Mouse (Mus musculus): ENCODE results near the gene Arhgef7. TPM values are rescaled to one million over a fixed set of nuclear protein-coding genes. Genes with fewer than 3 reads are reported as not detected.
A peak's percentile ranks its signal among the peaks of the same experiment; 100 is the strongest.

Gene Arhgef7
- polyA plus RNA-seq, 1 experiment from 2014 or later: 14.5 TPM

DNA sequence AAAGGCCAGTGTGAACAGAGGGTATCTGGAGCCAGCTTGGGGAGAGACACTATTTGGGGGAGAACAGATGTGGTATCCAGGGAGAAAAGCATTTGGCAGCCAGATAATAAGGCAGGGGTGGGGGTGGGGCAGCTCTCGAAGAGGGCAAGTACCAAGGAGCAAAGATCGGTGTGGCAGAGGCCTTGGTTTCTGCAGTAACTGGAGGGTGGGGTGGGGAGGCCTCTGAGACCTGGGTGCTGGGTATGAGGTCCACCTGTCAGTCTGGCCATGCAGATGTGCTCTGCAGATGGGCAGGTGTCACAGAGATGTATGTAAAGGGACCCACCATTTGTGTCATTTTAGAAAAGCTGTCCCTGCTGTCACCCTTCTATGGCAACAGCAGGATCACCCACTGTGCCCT, 18.7 kb upstream of the Arhgef7 start:
- H3K9me3 ChIP-seq (ENCODE audit: control insufficient read depth): 0 out of 2 replicates have a peak, but pooled peaks cover 1% of the 10 kb centered on the region
- H3K9ac ChIP-seq (ENCODE audit: low read depth, low read length): no peak overlapping the region
- peak; percentile 67 for ATAC-seq
- no peak overlapping the region for H3K4me3 ChIP-seq (ENCODE audit: low read depth, low read length)
- no peak for TF ChIP-seq CTCF (IDR thresholded peaks at IDR 0.05; ENCODE audit: low read depth)
- H3K36me3 ChIP-seq (ENCODE audit: control insufficient read depth, insufficient read depth): no peaks in the 10 kb centered on the region
- 31% methylated on average over 2 of the region's 2 CpGs for WGBS
- H3K27me3 ChIP-seq (replicated peaks; ENCODE audit: control insufficient read depth, insufficient read depth, low read length): no peaks in the 10 kb centered on the region
- H3K4me1 ChIP-seq (replicated peaks; ENCODE audit: control insufficient read depth, insufficient read depth, low read length): peaks cover 9% of the 10 kb centered on the region
- H3K27ac ChIP-seq (ENCODE audit: low read depth, low read length): no peak overlapping the region; the same call in 1 of the 2 replicates
- H3K4me2 ChIP-seq (replicated peaks; ENCODE audit: low read depth): 0 out of 2 replicates have a peak overlapping the region, but pooled peaks have one; percentile 3

DNA sequence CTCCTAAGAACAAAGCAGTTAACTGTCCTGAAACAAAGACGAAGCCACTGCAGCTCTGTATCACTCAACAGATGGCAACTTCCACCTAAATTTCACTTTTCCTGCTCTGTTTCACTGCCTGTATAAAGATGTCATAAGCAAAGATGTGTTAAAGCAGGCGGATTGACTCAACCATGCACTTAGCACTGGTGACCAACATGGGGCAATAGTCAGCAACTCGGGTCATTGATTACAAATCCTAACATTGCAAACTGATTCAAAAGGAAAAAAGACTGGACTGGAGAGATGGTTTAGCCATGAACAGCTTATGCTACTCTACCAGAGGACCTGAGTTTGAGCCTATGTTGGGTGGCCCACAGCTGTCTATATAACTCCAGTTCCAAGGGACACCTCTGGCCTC, 18.0 kb upstream of the Arhgef7 start:
- Histone ChIP-seq H3K36me3 (ENCODE audit: control insufficient read depth, insufficient read depth) (no peaks in the 10 kb centered on the region), H3K4me2 (replicated peaks; ENCODE audit: low read depth) (no peak overlapping the region), H3K9me3 (ENCODE audit: control insufficient read depth) (no peaks in the 10 kb centered on the region), H3K4me3 (ENCODE audit: low read depth, low read length) (no peak overlapping the region), H3K27ac (ENCODE audit: low read depth, low read length) (no peak overlapping the region), H3K4me1 (replicated peaks; ENCODE audit: control insufficient read depth, insufficient read depth, low read length) (peaks cover 9% of the 10 kb centered on the region), H3K27me3 (replicated peaks; ENCODE audit: control insufficient read depth, insufficient read depth, low read length) (no peaks in the 10 kb centered on the region), H3K9ac (ENCODE audit: low read depth, low read length) (no peak overlapping the region)
- ATAC-seq: no peak
- 0 out of 2 replicates have a peak, but pooled peaks have one; percentile 20 for TF ChIP-seq CTCF (IDR thresholded peaks at IDR 0.05; ENCODE audit: low read depth)
- 74% methylated on average over 3 of the region's 3 CpGs for WGBS

DNA sequence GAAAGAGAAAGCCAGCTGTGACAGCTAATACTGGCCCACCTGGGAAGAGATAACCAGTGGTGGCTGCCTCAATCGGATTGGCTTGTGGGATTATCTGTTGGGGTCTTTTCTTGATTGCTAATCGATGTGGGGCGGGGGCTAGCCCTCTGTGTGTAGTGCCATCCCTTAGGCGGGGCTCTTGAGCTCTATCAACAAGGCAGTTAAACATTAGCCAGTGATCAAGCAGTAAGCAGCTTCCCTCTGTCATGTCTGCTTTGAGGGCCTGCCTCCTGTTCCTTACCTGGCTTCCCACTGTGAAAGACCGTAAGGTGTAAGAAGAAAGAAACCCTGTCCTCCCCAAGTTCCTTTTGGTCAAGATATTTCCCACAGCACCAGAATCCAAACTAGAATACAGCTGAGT, 17.1 kb upstream of the Arhgef7 start:
- TF ChIP-seq CTCF (IDR thresholded peaks at IDR 0.05; ENCODE audit: low read depth): 0 out of 2 replicates have a peak, but pooled peaks have one; percentile 1
- Histone ChIP-seq H3K27ac (ENCODE audit: low read depth, low read length) (peak overlapping the region; percentile 9), H3K4me1 (replicated peaks; ENCODE audit: control insufficient read depth, insufficient read depth, low read length) (peaks cover 9% of the 10 kb centered on the region), H3K9ac (ENCODE audit: low read depth, low read length) (no peak overlapping the region), H3K9me3 (ENCODE audit: control insufficient read depth) (no peaks in the 10 kb centered on the region), H3K36me3 (ENCODE audit: control insufficient read depth, insufficient read depth) (no peaks in the 10 kb centered on the region), H3K27me3 (replicated peaks; ENCODE audit: control insufficient read depth, insufficient read depth, low read length) (no peaks in the 10 kb centered on the region), H3K4me3 (ENCODE audit: low read depth, low read length) (no peak overlapping the region), H3K4me2 (replicated peaks; ENCODE audit: low read depth) (peak overlapping the region; percentile 30)
- 33% methylated on average over 5 of the region's 5 CpGs for WGBS
- ATAC-seq: no peak; the same call in 1 of the 2 replicates

DNA sequence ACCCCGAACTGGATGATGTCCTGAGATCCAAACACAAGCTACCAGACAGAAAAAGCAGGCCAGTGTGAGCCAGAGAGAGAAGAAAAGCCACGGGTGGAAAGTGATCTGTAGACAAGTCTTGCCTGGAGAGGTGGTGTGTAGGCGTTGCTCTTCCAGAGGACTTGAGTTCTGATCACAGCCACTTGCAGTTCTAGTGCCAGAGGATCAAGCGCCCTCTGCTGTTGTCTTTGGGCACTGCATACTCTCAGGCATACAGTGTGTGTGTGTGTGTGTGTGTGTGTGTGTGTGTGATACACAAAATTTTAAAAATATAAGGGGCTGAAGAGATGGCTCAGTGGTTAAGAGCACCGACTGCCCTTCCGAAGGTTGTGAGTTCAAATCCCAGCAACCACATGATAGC, 15.3 kb upstream of the Arhgef7 start:
- 87% methylated on average over 6 of the region's 6 CpGs for WGBS

DNA sequence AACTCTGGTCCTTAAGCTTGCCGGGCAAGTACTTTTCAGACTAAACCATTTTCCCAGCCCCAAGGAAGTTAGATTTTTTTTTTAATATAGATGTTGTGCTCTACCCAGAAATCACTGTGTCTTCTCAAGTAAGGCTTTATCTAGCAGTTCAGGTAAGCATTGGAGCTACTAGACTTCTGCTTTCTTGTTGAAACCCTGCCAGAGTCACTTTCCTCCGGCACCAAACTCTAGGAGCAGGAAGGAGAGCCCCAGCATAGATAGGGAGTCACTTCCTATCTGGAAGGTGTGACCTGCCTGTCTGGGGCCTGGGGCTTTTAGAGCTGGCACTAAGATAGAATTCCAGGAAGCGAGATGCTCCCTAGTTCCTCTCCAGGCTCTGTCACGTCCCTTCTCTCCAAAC, 10.3 kb upstream of the Arhgef7 start:
- no peak for TF ChIP-seq CTCF (IDR thresholded peaks at IDR 0.05; ENCODE audit: low read depth)
- no peak overlapping the region for H3K4me2 ChIP-seq (replicated peaks; ENCODE audit: low read depth)
- H3K4me3 ChIP-seq (ENCODE audit: low read depth, low read length): no peak overlapping the region
- WGBS: 52% methylated on average over 4 of the region's 4 CpGs
- no peaks in the 10 kb centered on the region for H3K9me3 ChIP-seq (ENCODE audit: control insufficient read depth)
- H3K9ac ChIP-seq (ENCODE audit: low read depth, low read length): no peak overlapping the region
- H3K27me3 ChIP-seq (replicated peaks; ENCODE audit: control insufficient read depth, insufficient read depth, low read length): no peaks in the 10 kb centered on the region
- ATAC-seq: no peak
- no peak overlapping the region for H3K27ac ChIP-seq (ENCODE audit: low read depth, low read length)
- no peaks in the 10 kb centered on the region for H3K36me3 ChIP-seq (ENCODE audit: control insufficient read depth, insufficient read depth)
- H3K4me1 ChIP-seq (replicated peaks; ENCODE audit: control insufficient read depth, insufficient read depth, low read length): no peaks in the 10 kb centered on the region

More for the DNA sequence above, 15.3 kb upstream of the Arhgef7 start:
- H3K4me2 ChIP-seq (replicated peaks; ENCODE audit: low read depth): no peak overlapping the region
- no peak overlapping the region for H3K27ac ChIP-seq (ENCODE audit: low read depth, low read length)
- H3K36me3 ChIP-seq (ENCODE audit: control insufficient read depth, insufficient read depth): no peaks in the 10 kb centered on the region
- TF ChIP-seq CTCF (IDR thresholded peaks at IDR 0.05; ENCODE audit: low read depth): peak; percentile 69
- peaks cover 9% of the 10 kb centered on the region for H3K4me1 ChIP-seq (replicated peaks; ENCODE audit: control insufficient read depth, insufficient read depth, low read length)
- no peak overlapping the region for H3K4me3 ChIP-seq (ENCODE audit: low read depth, low read length)
- H3K9ac ChIP-seq (ENCODE audit: low read depth, low read length): no peak overlapping the region
- ATAC-seq: no peak
- no peaks in the 10 kb centered on the region for H3K27me3 ChIP-seq (replicated peaks; ENCODE audit: control insufficient read depth, insufficient read depth, low read length)
- H3K9me3 ChIP-seq (ENCODE audit: control insufficient read depth): no peaks in the 10 kb centered on the region

DNA sequence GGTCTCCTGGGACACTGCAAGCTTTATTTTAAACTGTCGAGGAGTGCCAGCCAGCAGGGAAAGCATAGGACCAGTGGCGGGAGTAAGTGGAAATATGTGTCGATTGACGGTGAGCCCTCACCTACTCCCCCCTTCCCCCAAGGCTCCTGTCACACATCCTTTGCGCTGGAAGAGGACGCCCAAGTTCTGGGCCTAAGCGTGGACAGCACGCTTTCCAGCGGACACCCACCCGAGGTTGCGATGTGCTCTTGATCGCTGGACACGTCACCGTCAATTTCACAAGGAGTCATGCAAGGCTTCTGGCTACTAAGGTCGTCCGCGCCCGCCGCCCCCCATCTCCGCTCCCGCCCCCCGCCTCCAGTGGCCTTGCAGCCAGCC, 259 bp upstream of the Arhgef7 start:
- H3K4me1 ChIP-seq (replicated peaks; ENCODE audit: control insufficient read depth, insufficient read depth, low read length): no peaks in the 10 kb centered on the region
- 4% methylated on average over 22 of the region's 22 CpGs for WGBS
- H3K4me2 ChIP-seq (replicated peaks; ENCODE audit: low read depth): peak overlapping the region; percentile 94
- H3K4me3 ChIP-seq (ENCODE audit: low read depth, low read length): peak overlapping the region; percentile 65
- ATAC-seq: no peak
- H3K36me3 ChIP-seq (ENCODE audit: control insufficient read depth, insufficient read depth): no peaks in the 10 kb centered on the region
- H3K9ac ChIP-seq (ENCODE audit: low read depth, low read length): 0 out of 2 replicates have a peak overlapping the region, but pooled peaks have one; percentile 17
- peaks cover 60% of the 10 kb centered on the region for H3K27me3 ChIP-seq (replicated peaks; ENCODE audit: control insufficient read depth, insufficient read depth, low read length)
- H3K27ac ChIP-seq (ENCODE audit: low read depth, low read length): no peak overlapping the region
- H3K9me3 ChIP-seq (ENCODE audit: control insufficient read depth): no peaks in the 10 kb centered on the region
- TF ChIP-seq CTCF (IDR thresholded peaks at IDR 0.05; ENCODE audit: low read depth): no peak

Data from intestine, postnatal 0 days (tissue).